Mouse (Mus musculus): Measurements from ENCODE around the gene Zswim8. TPM values are rescaled to one million over a fixed set of nuclear protein-coding genes. Genes with fewer than 3 reads are reported as not detected.

Zswim8 gene
- polyA plus RNA-seq, 1 experiment from 2014 or later, result 43.1 TPM

DNA sequence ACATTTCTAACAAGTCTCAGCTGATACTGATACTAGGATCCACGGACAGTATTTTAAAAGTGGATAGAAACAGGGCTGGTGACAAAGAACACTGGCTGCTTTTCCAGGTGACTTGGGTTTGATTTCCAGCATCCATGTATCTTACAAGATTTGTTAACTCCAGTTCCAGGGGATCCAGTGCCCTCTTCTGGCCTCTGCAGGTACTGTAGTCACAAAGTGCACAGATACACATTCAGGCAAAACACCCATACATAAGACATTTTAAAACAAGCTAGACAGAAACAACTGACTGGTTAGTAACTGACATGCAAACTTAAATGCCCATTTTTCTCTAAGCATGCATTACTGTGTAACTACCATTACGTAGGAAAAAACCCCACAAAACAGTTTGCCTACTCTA lies 34.4 kb upstream of the Zswim8 start:
- H3K4me1 ChIP-seq, result peaks cover 16% of the 10 kb centered on the region
- no peak overlapping the region for H3K9ac ChIP-seq
- WGBS, result 92% methylated on average over 2 of the region's 2 CpGs
- no peak for ATAC-seq (ENCODE audit: low FRiP score, low read depth)
- no peak overlapping the region for H3K4me3 ChIP-seq
- H3K27ac ChIP-seq, result no peak overlapping the region
- H3K36me3 ChIP-seq, result peaks cover 24% of the 10 kb centered on the region
- peaks cover 14% of the 10 kb centered on the region for H3K27me3 ChIP-seq
- peak overlapping the region; percentile 7; the same call in 1 of the 2 replicates for H3K4me2 ChIP-seq (replicated peaks)
- H3K9me3 ChIP-seq, result no peaks in the 10 kb centered on the region

DNA sequence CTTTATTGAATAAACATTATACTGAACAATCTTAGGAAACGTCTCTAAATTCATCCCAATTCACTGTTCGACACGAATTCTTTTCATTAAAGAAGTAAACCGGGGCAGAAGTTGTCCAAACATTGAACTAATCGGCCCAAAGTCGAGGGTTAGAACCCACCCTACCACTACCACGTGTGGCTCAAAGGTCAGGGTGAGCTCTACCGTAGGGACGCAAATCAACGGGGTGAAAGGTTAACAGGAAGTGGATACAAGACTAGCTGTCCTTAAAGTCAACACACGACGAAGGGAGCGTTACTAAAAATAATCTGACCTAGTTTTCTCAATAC lies 33.7 kb upstream of the Zswim8 start:
- WGBS, result 13% methylated on average over 13 of the region's 13 CpGs
- H3K4me1 ChIP-seq, result peaks cover 16% of the 10 kb centered on the region
- peak overlapping the region; percentile 57 for H3K9ac ChIP-seq
- peaks cover 31% of the 10 kb centered on the region for H3K36me3 ChIP-seq
- H3K4me3 ChIP-seq, result peak overlapping the region; percentile 82
- peak overlapping the region; percentile 96 for H3K27ac ChIP-seq
- ATAC-seq (ENCODE audit: low FRiP score, low read depth), result peak; percentile 45
- peaks cover 7% of the 10 kb centered on the region; the same call in 1 of the 2 replicates for H3K27me3 ChIP-seq
- H3K9me3 ChIP-seq, result no peaks in the 10 kb centered on the region
- peak overlapping the region; percentile 71 for H3K4me2 ChIP-seq (replicated peaks)

DNA sequence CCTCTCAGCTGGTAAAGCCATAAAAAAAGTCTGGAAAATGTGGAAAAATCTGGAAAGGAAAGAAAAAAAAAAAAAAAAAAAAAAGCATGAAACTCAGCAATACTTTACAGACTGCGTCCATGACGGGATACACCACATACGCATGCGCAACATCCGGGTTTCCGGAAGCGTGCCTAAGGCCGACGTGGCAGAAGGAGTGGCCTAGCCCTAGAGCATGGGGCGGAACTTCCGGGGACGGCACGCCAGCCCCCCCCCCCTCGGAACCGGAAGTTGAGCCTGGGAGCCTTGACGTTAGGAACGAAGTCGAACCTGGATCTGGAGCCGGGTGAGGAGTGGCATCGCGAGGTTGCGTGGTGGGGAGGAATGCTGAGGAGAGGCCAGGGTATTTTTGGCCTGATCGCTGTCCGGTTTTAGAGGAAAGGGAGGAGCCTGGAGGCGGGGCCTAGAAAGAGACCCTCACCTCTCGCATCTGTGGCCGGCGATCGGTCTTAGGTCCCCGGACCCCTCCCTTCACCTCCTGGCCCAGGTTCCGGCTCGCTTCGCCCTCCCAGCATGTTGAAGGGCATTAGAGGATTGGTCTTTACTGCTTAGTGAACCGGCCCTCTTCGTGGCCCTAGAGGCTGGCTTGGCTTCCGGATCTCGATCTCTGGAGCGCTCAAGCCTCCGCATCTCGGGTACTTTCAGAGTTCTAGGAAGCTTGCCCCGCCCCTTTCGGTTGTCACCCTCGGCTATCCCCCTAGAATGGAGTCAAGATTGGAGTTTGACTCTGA lies 33.1 kb upstream of the Zswim8 start, which contains the start of gene Sec24c:
Gene Sec24c (plus strand): TSS at position 245 of the 770 bp plus-strand sequence.
- Histone ChIP-seq H3K9me3 (no peaks in the 10 kb centered on the region), H3K4me3 (peak within 1 kb of the TSS; percentile 82), H3K9ac (peak within 1 kb of the TSS; percentile 84), H3K27me3 (peaks cover 3% of the 10 kb centered on the region; the same call in 1 of the 2 replicates), H3K36me3 (peaks cover 37% of the 10 kb centered on the region), H3K4me1 (peaks cover 16% of the 10 kb centered on the region), H3K27ac (peak within 1 kb of the TSS; percentile 96), H3K4me2 (replicated peaks) (peak within 1 kb of the TSS; percentile 89)
- peak; percentile 95 for ATAC-seq (ENCODE audit: low FRiP score, low read depth)
- WGBS, result 3% methylated on average over 43 of the region's 43 CpGs

DNA sequence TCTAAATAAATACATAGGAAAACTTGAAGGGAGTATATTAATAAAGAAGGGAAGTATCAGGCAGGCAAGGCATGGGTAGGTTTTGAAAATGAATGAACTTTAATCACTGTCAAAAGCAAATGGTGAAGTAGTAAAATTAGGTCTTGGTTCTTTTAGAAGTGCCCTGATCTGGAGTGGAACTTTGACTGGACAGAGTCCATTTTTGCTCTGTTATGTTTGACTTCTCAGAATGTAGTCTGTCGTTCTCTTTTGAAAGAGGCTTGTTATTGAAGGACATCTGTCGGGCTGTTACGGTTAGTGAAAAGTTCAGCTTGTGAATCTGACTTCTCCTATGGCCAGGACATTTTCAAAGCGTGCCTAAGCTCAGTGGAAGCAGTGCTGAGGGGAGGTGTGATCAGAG lies 29.4 kb upstream of the Zswim8 start:
- ATAC-seq (ENCODE audit: low FRiP score, low read depth), result no peak
- 94% methylated on average over 4 of the region's 4 CpGs for WGBS
- no peak overlapping the region for H3K4me3 ChIP-seq
- no peaks in the 10 kb centered on the region for H3K27me3 ChIP-seq
- no peaks in the 10 kb centered on the region for H3K9me3 ChIP-seq
- H3K27ac ChIP-seq, result no peak overlapping the region
- no peak overlapping the region for H3K9ac ChIP-seq
- no peak overlapping the region for H3K4me2 ChIP-seq (replicated peaks)
- H3K36me3 ChIP-seq, result peaks cover 73% of the 10 kb centered on the region
- peaks cover 16% of the 10 kb centered on the region for H3K4me1 ChIP-seq

DNA sequence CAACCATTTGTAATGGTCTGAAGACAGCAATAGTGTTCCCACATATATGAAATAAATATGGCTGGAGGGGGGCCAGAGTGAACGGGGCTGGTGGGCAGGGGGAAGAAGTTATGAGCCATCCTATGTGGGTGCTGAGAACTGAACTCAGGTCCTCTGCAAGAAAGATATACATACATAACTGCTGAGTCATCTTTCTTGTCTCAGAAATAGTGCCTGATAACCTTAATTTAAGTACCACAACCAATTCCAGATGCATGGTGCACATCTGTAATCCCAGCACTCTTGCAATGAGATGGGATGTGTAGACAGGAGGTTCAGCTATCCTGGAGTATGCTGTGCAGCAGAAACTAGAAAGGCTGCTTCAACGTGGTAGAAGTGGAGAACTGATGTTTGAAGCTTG lies 25.6 kb upstream of the Zswim8 start:
- no peak overlapping the region for H3K4me3 ChIP-seq
- H3K27me3 ChIP-seq, result no peaks in the 10 kb centered on the region
- no peak overlapping the region for H3K4me2 ChIP-seq (replicated peaks)
- no peaks in the 10 kb centered on the region for H3K9me3 ChIP-seq
- H3K36me3 ChIP-seq, result peaks cover 100% of the 10 kb centered on the region
- H3K4me1 ChIP-seq, result no peaks in the 10 kb centered on the region; the same call in 1 of the 2 replicates
- no peak overlapping the region for H3K27ac ChIP-seq
- H3K9ac ChIP-seq, result no peak overlapping the region
- 93% methylated on average over 2 of the region's 2 CpGs for WGBS
- ATAC-seq (ENCODE audit: low FRiP score, low read depth), result no peak

DNA sequence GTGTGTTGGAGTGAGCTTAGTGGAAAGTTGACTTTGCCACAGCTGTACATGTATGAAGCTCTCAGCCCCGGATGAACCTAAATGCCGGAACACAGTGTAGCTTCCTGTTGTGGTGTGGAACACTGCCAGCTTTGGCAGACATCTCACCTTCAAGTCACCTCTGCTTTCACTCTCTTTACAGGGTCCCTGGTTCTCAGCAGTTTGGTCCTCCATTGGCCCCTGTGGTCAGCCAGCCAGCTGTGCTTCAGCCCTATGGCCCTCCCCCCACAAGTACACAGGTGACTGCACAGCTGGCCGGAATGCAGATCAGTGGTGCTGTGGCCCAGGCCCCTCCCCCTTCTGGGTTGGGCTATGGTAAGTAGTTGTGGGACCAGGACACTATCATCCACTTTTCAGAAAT lies 24.9 kb upstream of the Zswim8 start:
- H3K27me3 ChIP-seq, result no peaks in the 10 kb centered on the region
- H3K27ac ChIP-seq, result no peak overlapping the region
- H3K4me1 ChIP-seq, result no peaks in the 10 kb centered on the region
- H3K9ac ChIP-seq, result no peak overlapping the region
- no peak for ATAC-seq (ENCODE audit: low FRiP score, low read depth)
- H3K4me3 ChIP-seq, result no peak overlapping the region
- peaks cover 100% of the 10 kb centered on the region for H3K36me3 ChIP-seq
- H3K9me3 ChIP-seq, result no peaks in the 10 kb centered on the region
- H3K4me2 ChIP-seq (replicated peaks), result no peak overlapping the region
- WGBS, result 70% methylated on average over 3 of the region's 3 CpGs

DNA sequence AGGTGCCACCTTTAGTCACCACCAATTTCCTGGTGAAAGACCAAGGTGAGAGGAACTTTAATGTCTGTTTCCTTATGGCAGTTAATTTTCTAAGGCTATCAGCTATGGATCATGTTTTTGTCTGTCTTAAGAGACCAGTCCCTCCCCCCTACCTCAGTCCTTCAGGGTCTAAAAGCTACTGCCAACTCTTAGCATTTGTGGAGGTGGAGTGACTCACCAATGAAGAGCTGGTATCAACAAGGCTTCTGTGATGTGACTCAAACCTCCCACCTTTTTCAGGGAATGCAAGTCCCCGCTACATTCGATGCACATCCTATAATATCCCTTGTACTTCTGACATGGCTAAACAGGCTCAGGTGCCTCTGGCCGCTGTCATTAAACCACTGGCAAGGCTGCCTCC lies 20.8 kb upstream of the Zswim8 start:
- H3K4me3 ChIP-seq, result no peak overlapping the region
- H3K36me3 ChIP-seq, result peaks cover 99% of the 10 kb centered on the region
- no peaks in the 10 kb centered on the region for H3K27me3 ChIP-seq
- 93% methylated on average over 3 of the region's 3 CpGs for WGBS
- no peak overlapping the region for H3K4me2 ChIP-seq (replicated peaks)
- H3K27ac ChIP-seq, result no peak overlapping the region
- ATAC-seq (ENCODE audit: low FRiP score, low read depth), result no peak
- no peaks in the 10 kb centered on the region for H3K9me3 ChIP-seq
- no peak overlapping the region for H3K9ac ChIP-seq
- no peaks in the 10 kb centered on the region for H3K4me1 ChIP-seq

DNA sequence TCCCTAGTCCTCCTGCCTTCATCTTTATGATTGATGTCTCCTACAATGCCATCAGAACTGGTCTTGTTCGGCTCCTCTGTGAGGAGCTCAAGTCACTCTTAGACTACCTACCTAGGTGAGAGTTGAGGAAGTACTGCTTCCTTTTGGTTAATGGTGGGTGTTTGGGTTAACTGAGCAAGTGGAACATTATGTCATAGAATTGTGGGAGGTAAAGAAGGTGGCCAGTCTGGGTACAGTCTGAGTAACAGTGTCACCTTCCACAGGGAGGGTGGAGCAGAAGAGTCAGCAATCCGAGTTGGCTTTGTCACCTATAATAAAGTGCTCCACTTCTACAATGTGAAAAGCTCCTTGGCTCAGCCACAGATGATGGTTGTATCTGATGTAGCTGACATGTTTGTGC lies 18.3 kb upstream of the Zswim8 start:
- Histone ChIP-seq H3K27me3 (no peaks in the 10 kb centered on the region), H3K4me2 (replicated peaks) (no peak overlapping the region), H3K36me3 (peaks cover 99% of the 10 kb centered on the region), H3K9ac (no peak overlapping the region), H3K4me1 (peaks cover 2% of the 10 kb centered on the region; the same call in 1 of the 2 replicates), H3K4me3 (no peak overlapping the region), H3K9me3 (no peaks in the 10 kb centered on the region), H3K27ac (no peak overlapping the region)
- WGBS, result 91% methylated on average over 2 of the region's 2 CpGs
- ATAC-seq (ENCODE audit: low FRiP score, low read depth), result no peak

DNA sequence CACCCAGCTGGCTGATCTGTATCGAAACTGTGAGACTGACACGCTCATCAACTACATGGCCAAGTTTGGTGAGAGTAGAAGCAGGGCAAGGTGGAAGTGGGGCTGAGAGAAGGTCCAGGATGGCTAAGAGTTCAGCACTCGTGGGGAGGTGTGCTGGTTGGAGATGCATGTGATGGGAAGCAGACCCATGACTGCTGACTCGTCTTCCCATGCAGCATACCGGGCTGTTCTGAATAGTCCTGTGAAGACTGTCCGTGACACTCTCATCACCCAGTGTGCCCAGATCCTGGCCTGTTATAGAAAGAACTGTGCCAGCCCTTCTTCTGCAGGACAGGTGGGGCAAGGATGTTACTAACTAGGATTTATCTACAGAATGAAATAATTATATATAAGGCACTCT lies 15.6 kb upstream of the Zswim8 start:
- no peak overlapping the region for H3K27ac ChIP-seq
- no peaks in the 10 kb centered on the region for H3K9me3 ChIP-seq
- H3K4me1 ChIP-seq, result peaks cover 20% of the 10 kb centered on the region
- ATAC-seq (ENCODE audit: low FRiP score, low read depth), result no peak
- WGBS, result 93% methylated on average over 6 of the region's 6 CpGs
- no peak overlapping the region for H3K9ac ChIP-seq
- peaks cover 77% of the 10 kb centered on the region for H3K36me3 ChIP-seq
- H3K4me3 ChIP-seq, result no peak overlapping the region
- no peak overlapping the region for H3K4me2 ChIP-seq (replicated peaks)
- no peaks in the 10 kb centered on the region for H3K27me3 ChIP-seq

DNA sequence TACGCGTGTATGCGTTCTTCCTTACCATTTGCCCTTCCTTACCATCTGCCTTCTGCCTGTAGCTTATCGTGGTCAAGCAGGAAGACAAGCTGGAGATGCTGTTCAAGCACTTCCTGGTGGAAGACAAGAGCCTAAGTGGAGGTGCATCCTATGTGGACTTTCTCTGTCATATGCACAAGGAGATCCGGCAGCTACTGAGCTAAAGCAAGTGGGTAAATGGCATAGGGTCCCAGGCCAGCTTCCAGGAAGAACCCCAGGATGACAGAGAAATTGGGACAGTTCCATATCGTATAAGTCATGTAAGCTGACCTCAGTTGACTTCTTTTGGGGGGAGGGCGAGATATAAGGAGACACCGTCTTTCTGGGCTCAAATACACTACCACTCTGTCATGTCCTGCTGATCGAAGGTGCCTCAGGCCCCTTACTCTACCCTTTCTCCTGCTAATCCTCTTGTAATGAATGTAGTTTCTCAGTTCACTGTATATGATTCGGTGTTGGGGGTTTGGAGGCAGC lies 13.7 kb upstream of the Zswim8 start:
- no peak overlapping the region for H3K9ac ChIP-seq
- 0 out of 2 replicates have a peak overlapping the region, but pooled peaks have one; percentile 82 for H3K4me3 ChIP-seq
- WGBS, result 93% methylated on average over 10 of the region's 10 CpGs
- no peak overlapping the region for H3K4me2 ChIP-seq (replicated peaks)
- H3K36me3 ChIP-seq, result peaks cover 66% of the 10 kb centered on the region
- H3K9me3 ChIP-seq, result no peaks in the 10 kb centered on the region
- peaks cover 38% of the 10 kb centered on the region for H3K4me1 ChIP-seq
- no peak overlapping the region for H3K27ac ChIP-seq
- ATAC-seq (ENCODE audit: low FRiP score, low read depth), result no peak
- no peaks in the 10 kb centered on the region for H3K27me3 ChIP-seq

DNA sequence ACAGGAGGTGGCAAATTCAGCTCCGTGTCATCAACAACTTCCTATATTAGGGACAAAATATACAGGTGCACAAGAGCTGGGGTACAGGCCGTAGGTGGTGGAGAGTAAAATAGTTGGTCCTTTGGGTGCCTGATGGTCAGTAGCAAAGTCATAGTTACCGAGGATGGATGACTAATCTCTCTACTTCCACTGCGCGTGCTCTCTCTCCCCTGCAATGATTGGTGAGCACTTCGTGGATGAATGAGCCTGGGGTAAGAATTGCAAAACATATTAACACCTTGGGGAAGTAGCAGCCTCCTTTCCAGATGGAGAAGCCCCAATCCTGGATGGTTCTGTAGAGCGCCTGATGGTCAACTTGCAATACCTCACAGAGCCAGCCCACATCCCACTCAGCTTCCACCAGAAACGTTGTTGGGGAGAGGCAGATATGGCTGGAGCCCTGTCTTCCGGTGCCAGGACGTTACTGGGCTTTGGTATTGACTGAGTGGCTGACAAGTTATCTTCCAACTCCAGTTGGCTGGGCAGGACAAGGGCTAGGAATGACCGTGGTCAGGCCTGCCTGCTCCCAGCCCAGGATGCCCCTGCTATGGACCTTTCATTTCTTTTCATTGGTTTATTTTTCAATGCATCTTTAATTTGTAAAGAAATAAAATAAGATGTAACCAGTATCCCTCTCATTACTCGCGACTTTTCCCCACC lies 13.0 kb upstream of the Zswim8 start:
- Histone ChIP-seq H3K9ac (peak overlapping the region; percentile 84), H3K27ac (peak overlapping the region; percentile 96), H3K9me3 (no peaks in the 10 kb centered on the region), H3K27me3 (no peaks in the 10 kb centered on the region), H3K4me3 (peak overlapping the region; percentile 82), H3K36me3 (peaks cover 62% of the 10 kb centered on the region), H3K4me1 (peaks cover 42% of the 10 kb centered on the region), H3K4me2 (replicated peaks) (peak overlapping the region; percentile 80)
- 47% methylated on average over 13 of the region's 13 CpGs for WGBS
- peak; percentile 10; the same call in 1 of the 2 replicates for ATAC-seq (ENCODE audit: low FRiP score, low read depth)
